Mouse (Mus musculus) limb, embryonic 11.5 days (tissue): Measurements from ENCODE around the gene Myo15b. TPM values are rescaled to one million over a fixed set of nuclear protein-coding genes. Genes with fewer than 3 reads are reported as not detected.

Experiments used
- ATAC-seq: fragments of 200-750 bp; cut with Nextera tagmentation; 2 replicates; pipeline ENCODE4 v1.8.0; 2017; ENCODE audit warnings: low read depth; ENCODE audit not compliant: insufficient number of reproducible peaks, low FRiP score, low TSS enrichment
- DNase-seq: peaks from one replicate; pipeline ENCODE4 v3.0.0-alpha.2; 2015; ENCODE audit warnings: low spot score
- H3K27ac ChIP-seq: fragments of 300-500 bp; sonication (generic); replicated peaks from 2 replicates; pipeline ENCODE4 v1.5.1; 2014; ENCODE audit warnings: low read depth, mild to moderate bottlenecking, low read length
- H3K27me3 ChIP-seq: fragments of 300-500 bp; sonication (generic); 2 replicates; pipeline ENCODE4 v1.6.1; 2014; ENCODE audit warnings: mild to moderate bottlenecking, low read length, mixed read lengths; ENCODE audit not compliant: control insufficient read depth, insufficient read depth
- H3K36me3 ChIP-seq: fragments of 300-500 bp; sonication (generic); 2 replicates; pipeline ENCODE4 v1.6.1; 2014; ENCODE audit warnings: mild to moderate bottlenecking, low read length, moderate library complexity, mixed read lengths; ENCODE audit not compliant: control insufficient read depth, insufficient read depth
- H3K4me1 ChIP-seq: fragments of 300-500 bp; sonication (generic); 2 replicates; pipeline ENCODE4 v1.6.1; 2014; ENCODE audit warnings: low read length, mixed read lengths; ENCODE audit not compliant: control insufficient read depth, insufficient read depth
- H3K4me2 ChIP-seq: fragments of 300-500 bp; sonication (generic); 2 replicates; pipeline ENCODE4 v1.6.1; 2014; ENCODE audit warnings: low read depth, mild to moderate bottlenecking, moderate library complexity; ENCODE audit not compliant: severe bottlenecking
- H3K4me3 ChIP-seq: fragments of 300-500 bp; sonication (generic); 2 replicates; pipeline ENCODE4 v1.5.1; 2014; ENCODE audit warnings: low read depth, low read length
- H3K9ac ChIP-seq: fragments of 300-500 bp; sonication (generic); 2 replicates; pipeline ENCODE4 v1.6.1; 2014; ENCODE audit warnings: mild to moderate bottlenecking, low read length
- H3K9me3 ChIP-seq: fragments of 300-500 bp; sonication (generic); 2 replicates; pipeline ENCODE4 v1.6.1; 2016; ENCODE audit warnings: low read length; ENCODE audit not compliant: control insufficient read depth
- WGBS: fragments of 180-500 bp; shearing (Covaris S2); extraction: QIAGEN DNeasy Blood & Tissue Kit; methylation state at CpG from one replicate; pipeline ENCODE4 v1.1.7; 2014; 5-methylcytosine and 5-hydroxymethylcytosine counted together
- polyA plus RNA-seq: library from polyadenylated mRNA; unstranded; fragments of >200 nt; fragmentation: Nextera tagmentation; extraction: Ambion mirVana; gene quantifications from 2 replicates; pipeline ENCODE4 v1.2.1, GENCODE M21; 2014

Gene Myo15b
- polyA plus RNA-seq, 1 experiment from 2014 or later = 0.11 TPM

- peaks cover 5% of the 10 kb centered on the region; the same call in 1 of the 2 replicates for H3K36me3 ChIP-seq
- peak; percentile 99 for DNase-seq
- peak within 1 kb of the TSS; percentile 75 for H3K9ac ChIP-seq
- H3K4me2 ChIP-seq = peak within 1 kb of the TSS; percentile 92
- peak within 1 kb of the TSS; percentile 56; the same call in 1 of the 2 replicates for H3K27ac ChIP-seq
- H3K27me3 ChIP-seq = no peaks in the 10 kb centered on the region
- H3K9me3 ChIP-seq = no peaks in the 10 kb centered on the region
- ATAC-seq = peak; percentile 91
- WGBS = under 1% methylated on average over 41 of the region's 44 CpGs
- peaks cover 24% of the 10 kb centered on the region for H3K4me1 ChIP-seq
- H3K4me3 ChIP-seq = peak within 1 kb of the TSS; percentile 96
Observed at GRCm38 (mm10) chr11:115813507-115814296, 44.5 kb upstream of the Myo15b start, which contains the start of gene Caskin2. Gene Caskin2 (minus strand): TSS chr11:115813639.

- peak; percentile 37 for ATAC-seq
- H3K9ac ChIP-seq = peak within 1 kb of the TSS; percentile 77
- peaks cover 18% of the 10 kb centered on the region for H3K4me1 ChIP-seq
- H3K27ac ChIP-seq = peak within 1 kb of the TSS; percentile 61; the same call in 1 of the 2 replicates
- H3K36me3 ChIP-seq = peaks cover 5% of the 10 kb centered on the region; the same call in 1 of the 2 replicates
- no peaks in the 10 kb centered on the region for H3K27me3 ChIP-seq
- DNase-seq = peak; percentile 90
- H3K4me2 ChIP-seq = peak within 1 kb of the TSS; percentile 92
- no peaks in the 10 kb centered on the region for H3K9me3 ChIP-seq
- peak within 1 kb of the TSS; percentile 96 for H3K4me3 ChIP-seq
- whole genome bisulfite sequencing = under 1% methylated on average over 78 of the region's 84 CpGs
Observed at GRCm38 (mm10) chr11:115814605-115815450, 43.4 kb upstream of the Myo15b start, which contains the start of gene Tsen54. Gene Tsen54 (plus strand): TSS chr11:115814724.

GRCm38 (mm10) chr11:115817331-115817730 is 40.9 kb upstream of the Myo15b start:
- ATAC-seq (no peak), DNase-seq (no peak)
- Histone ChIP-seq H3K4me2 (no peak overlapping the region), H3K27ac (no peak overlapping the region), H3K36me3 (peaks cover 3% of the 10 kb centered on the region; the same call in 1 of the 2 replicates), H3K4me3 (no peak overlapping the region), H3K27me3 (no peaks in the 10 kb centered on the region), H3K9me3 (no peaks in the 10 kb centered on the region), H3K4me1 (peaks cover 11% of the 10 kb centered on the region), H3K9ac (no peak overlapping the region)
- WGBS = 95% methylated on average over 5 of the region's 5 CpGs

- no peak for DNase-seq
- peaks cover 3% of the 10 kb centered on the region; the same call in 1 of the 2 replicates for H3K27me3 ChIP-seq
- peaks cover 6% of the 10 kb centered on the region; the same call in 1 of the 2 replicates for H3K36me3 ChIP-seq
- ATAC-seq = no peak
- H3K9ac ChIP-seq = no peak overlapping the region
- peaks cover 6% of the 10 kb centered on the region; the same call in 1 of the 2 replicates for H3K4me1 ChIP-seq
- no peaks in the 10 kb centered on the region for H3K9me3 ChIP-seq
- no peak overlapping the region for H3K4me2 ChIP-seq
- no peak overlapping the region for H3K4me3 ChIP-seq
- 83% methylated on average over 16 of the region's 16 CpGs for WGBS
- no peak overlapping the region for H3K27ac ChIP-seq
Observed at GRCm38 (mm10) chr11:115819915-115820623, 38.1 kb upstream of the Myo15b start.

GRCm38 (mm10) chr11:115821001-115821400 is 37.2 kb upstream of the Myo15b start:
- H3K9ac ChIP-seq = no peak overlapping the region
- H3K27ac ChIP-seq = no peak overlapping the region
- DNase-seq = no peak
- 93% methylated on average over 4 of the region's 4 CpGs for WGBS
- H3K4me3 ChIP-seq = no peak overlapping the region
- peaks cover 3% of the 10 kb centered on the region; the same call in 1 of the 2 replicates for H3K27me3 ChIP-seq
- no peak overlapping the region for H3K4me2 ChIP-seq
- no peaks in the 10 kb centered on the region for H3K4me1 ChIP-seq
- H3K9me3 ChIP-seq = no peaks in the 10 kb centered on the region
- ATAC-seq = no peak
- peaks cover 6% of the 10 kb centered on the region; the same call in 1 of the 2 replicates for H3K36me3 ChIP-seq

- under 1% methylated on average over 87 of the region's 87 CpGs for WGBS
- H3K36me3 ChIP-seq = peaks cover 6% of the 10 kb centered on the region; the same call in 1 of the 2 replicates
- no peak within 1 kb of the TSS for H3K27ac ChIP-seq
- peak within 1 kb of the TSS; percentile 64 for H3K4me3 ChIP-seq
- peak within 1 kb of the TSS; percentile 97 for H3K4me2 ChIP-seq
- H3K9me3 ChIP-seq = no peaks in the 10 kb centered on the region
- ATAC-seq (peak; percentile 90), DNase-seq (peak; percentile 88)
- H3K27me3 ChIP-seq = peaks cover 3% of the 10 kb centered on the region; the same call in 1 of the 2 replicates
- peak within 1 kb of the TSS; percentile 55 for H3K9ac ChIP-seq
- no peaks in the 10 kb centered on the region for H3K4me1 ChIP-seq
Observed at GRCm38 (mm10) chr11:115823774-115824740, 34.1 kb upstream of the Myo15b start, which contains the start of gene Llgl2. Gene Llgl2 (plus strand): TSS chr11:115824049.

- 19% methylated on average over 11 of the region's 11 CpGs for WGBS
- no peaks in the 10 kb centered on the region for H3K9me3 ChIP-seq
- DNase-seq (no peak), ATAC-seq (no peak)
- H3K27me3 ChIP-seq = peaks cover 3% of the 10 kb centered on the region; the same call in 1 of the 2 replicates
- no peaks in the 10 kb centered on the region for H3K4me1 ChIP-seq
- H3K36me3 ChIP-seq = peaks cover 6% of the 10 kb centered on the region; the same call in 1 of the 2 replicates
- H3K27ac ChIP-seq = no peak overlapping the region
- peak overlapping the region; percentile 64 for H3K4me3 ChIP-seq
- H3K9ac ChIP-seq = no peak overlapping the region
- H3K4me2 ChIP-seq = peak overlapping the region; percentile 97
Observed at GRCm38 (mm10) chr11:115824813-115825212, 33.4 kb upstream of the Myo15b start.
